ENCODE assay signal across 14 mouse cellular contexts in the genomic region with DNA sequence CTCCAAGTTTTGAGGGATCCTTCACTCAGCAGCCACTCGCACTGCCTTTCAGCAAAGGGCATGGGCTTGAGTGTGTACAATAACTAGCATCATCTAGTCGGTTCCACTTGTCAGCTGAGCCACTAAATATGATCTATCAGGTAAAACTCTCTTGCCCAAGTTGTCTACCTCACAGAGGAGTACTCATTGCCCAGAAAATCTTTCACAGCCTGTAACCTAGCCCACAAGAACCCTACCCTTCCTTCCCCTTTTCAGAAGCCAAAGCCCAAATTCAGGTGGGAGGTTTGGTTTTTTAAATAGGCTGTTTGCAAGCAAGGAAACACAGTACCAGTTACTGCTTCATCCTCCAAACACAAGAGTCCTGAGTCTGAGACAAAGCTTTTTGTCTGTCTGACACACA.
"Had no signal": no experiment of that assay in that cellular context is flagged by ENCODE, and none has a peak within 500 bp of the region (broad histone marks: within the 10 kb centered on the region; RNA-seq: fewer than 3 reads in every experiment).

No protein-coding gene starts in this region.

- DNase-seq: kidney, adult 11 months; kidney, adult 8-10 months; kidney, postnatal 10 days; kidney, postnatal 36 days; layer of hippocampus, postnatal 36 days; liver, postnatal 0 days; lung, embryonic 14.5 days; lung, postnatal 10 days; lung, postnatal 36 days; right cerebral cortex, adult 18-20 months; right cerebral cortex, postnatal 14 days; right cerebral cortex, postnatal 4 days; thymus, postnatal 36 days had no signal

- ATAC-seq: liver, postnatal 0 days; midbrain, embryonic 15.5 days had no signal
